Mouse (Mus musculus) heart, embryonic 16.5 days (tissue): ENCODE data around the gene Tbc1d30. TPM values are rescaled to one million over a fixed set of nuclear protein-coding genes. Genes with fewer than 3 reads are reported as not detected.

Experiments used
- ATAC-seq: fragments of 200-750 bp; cut with Nextera tagmentation; replicated peaks from 2 replicates; pipeline ENCODE4 v1.8.0; 2017; ENCODE audit warnings: moderate number of reproducible peaks; ENCODE audit not compliant: insufficient read depth, low FRiP score; ENCODE audit errors: extremely low read depth
- H3K27ac ChIP-seq: fragments of 300-500 bp; sonication (generic); 2 replicates; pipeline ENCODE4 v1.5.1; 2014; ENCODE audit warnings: mild to moderate bottlenecking, low read length, control low read depth, moderate library complexity
- H3K27me3 ChIP-seq: fragments of 300-500 bp; sonication (generic); 2 replicates; pipeline ENCODE4 v1.6.1; 2014; ENCODE audit warnings: low read length, mixed read lengths; ENCODE audit not compliant: control insufficient read depth, insufficient read depth
- H3K36me3 ChIP-seq: fragments of 300-500 bp; sonication (generic); 2 replicates; pipeline ENCODE4 v1.6.1; 2014; ENCODE audit not compliant: control insufficient read depth, insufficient read depth
- H3K4me1 ChIP-seq: fragments of 300-500 bp; sonication (generic); 2 replicates; pipeline ENCODE4 v1.6.1; 2014; ENCODE audit warnings: low read length, mixed read lengths; ENCODE audit not compliant: control insufficient read depth, insufficient read depth
- H3K4me2 ChIP-seq: fragments of 300-500 bp; sonication (generic); 2 replicates; pipeline ENCODE4 v1.6.1; 2014; ENCODE audit warnings: low read depth, mild to moderate bottlenecking, control low read depth, low read length
- H3K4me3 ChIP-seq: fragments of 300-500 bp; sonication (generic); 2 replicates; pipeline ENCODE4 v1.5.1; 2014; ENCODE audit warnings: mild to moderate bottlenecking, control low read depth, low read length
- H3K9ac ChIP-seq: fragments of 300-500 bp; sonication (generic); 2 replicates; pipeline ENCODE4 v1.6.1; 2014; ENCODE audit warnings: low read length, control low read depth
- H3K9me3 ChIP-seq: fragments of 300-500 bp; sonication (generic); replicated peaks from 2 replicates; pipeline ENCODE4 v1.6.1; 2016; ENCODE audit warnings: low read length; ENCODE audit not compliant: control insufficient read depth
- WGBS: fragments of 180-500 bp; shearing (Covaris S2); extraction: QIAGEN DNeasy Blood & Tissue Kit; methylation state at CpG from one replicate; pipeline ENCODE4 v1.1.7; 2014; 5-methylcytosine and 5-hydroxymethylcytosine counted together
- polyA plus RNA-seq: library from polyadenylated mRNA; unstranded; fragments of >200 nt; fragmentation: Nextera tagmentation; extraction: Ambion mirVana; gene quantifications from 2 replicates; pipeline ENCODE4 v1.2.1, GENCODE M21; 2015

Tbc1d30 gene
- polyA plus RNA-seq, 1 experiment from 2014 or later, result 1.2 TPM

GRCm38 (mm10) chr10:121254343-121254742 is 96.7 kb downstream of the Tbc1d30 start:
- Histone ChIP-seq H3K27ac (no peak overlapping the region), H3K36me3 (no peaks in the 10 kb centered on the region), H3K9ac (no peak overlapping the region), H3K9me3 (no peaks in the 10 kb centered on the region), H3K27me3 (0 out of 2 replicates have a peak, but pooled peaks cover 2% of the 10 kb centered on the region), H3K4me3 (no peak overlapping the region), H3K4me1 (peaks cover 14% of the 10 kb centered on the region), H3K4me2 (no peak overlapping the region)
- 81% methylated on average over 8 of the region's 8 CpGs for WGBS
- no peak for ATAC-seq

GRCm38 (mm10) chr10:121252781-121253180 is 98.3 kb downstream of the Tbc1d30 start:
- WGBS, result 70% methylated on average over 7 of the region's 7 CpGs
- Histone ChIP-seq H3K36me3 (no peaks in the 10 kb centered on the region), H3K27me3 (0 out of 2 replicates have a peak, but pooled peaks cover 2% of the 10 kb centered on the region), H3K9ac (no peak overlapping the region), H3K4me2 (no peak overlapping the region), H3K4me1 (peaks cover 14% of the 10 kb centered on the region), H3K4me3 (no peak overlapping the region), H3K27ac (no peak overlapping the region), H3K9me3 (peaks cover 3% of the 10 kb centered on the region; the same call in 1 of the 2 replicates)
- ATAC-seq, result no peak

DNA sequence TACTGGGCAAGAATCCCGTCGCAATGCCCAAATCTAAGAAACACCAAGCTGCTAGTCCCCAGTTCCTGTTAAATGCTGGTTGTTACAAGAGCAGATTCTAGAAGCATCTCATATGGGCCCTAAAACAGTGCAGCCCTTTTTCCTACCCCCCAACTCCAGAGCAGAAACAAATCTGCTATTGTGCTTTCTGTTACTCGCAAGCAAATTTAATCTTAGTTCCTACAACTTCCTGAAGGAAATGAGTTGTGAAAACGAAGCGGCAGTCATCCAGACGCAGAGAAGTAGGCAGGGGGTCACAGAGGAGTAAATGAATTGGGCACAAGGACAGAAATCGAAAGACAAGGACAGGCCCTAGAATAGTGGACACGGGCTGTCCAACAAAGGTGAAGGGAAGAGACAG is 99.9 kb downstream of the Tbc1d30 start:
- no peak overlapping the region for H3K9ac ChIP-seq
- H3K27me3 ChIP-seq, result no peaks in the 10 kb centered on the region

DNA sequence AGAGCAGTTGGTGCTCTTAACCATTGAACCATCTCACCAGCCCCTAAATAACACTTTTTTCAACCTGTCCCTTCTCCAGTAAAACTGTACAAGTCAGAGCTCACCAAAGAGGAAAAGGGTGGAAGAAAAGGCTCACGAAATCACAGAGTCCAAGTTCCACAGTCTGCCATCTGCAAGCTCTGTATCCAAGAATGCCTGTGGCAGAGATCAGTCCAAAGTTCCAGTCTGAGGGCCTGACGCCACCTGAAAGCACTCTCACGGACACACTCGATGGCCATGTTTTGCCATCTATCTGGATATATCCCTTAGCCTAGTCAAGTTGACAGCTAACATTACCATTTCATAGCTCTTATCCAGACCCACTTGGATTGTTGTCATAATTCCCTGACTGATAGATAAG is 101.3 kb downstream of the Tbc1d30 start:
- 52% methylated on average over 4 of the region's 4 CpGs for WGBS
- ATAC-seq, result no peak
- peak overlapping the region; percentile 31; the same call in 1 of the 2 replicates for H3K27ac ChIP-seq

More for the DNA sequence above, 99.9 kb downstream of the Tbc1d30 start:
- H3K9me3 ChIP-seq, result peaks cover 3% of the 10 kb centered on the region; the same call in 1 of the 2 replicates
- no peak for ATAC-seq
- H3K4me3 ChIP-seq, result no peak overlapping the region
- 58% methylated on average over 8 of the region's 8 CpGs for WGBS
- H3K4me1 ChIP-seq, result peaks cover 21% of the 10 kb centered on the region
- H3K4me2 ChIP-seq, result peak overlapping the region; percentile 28; the same call in 1 of the 2 replicates
- no peak overlapping the region for H3K27ac ChIP-seq
- H3K36me3 ChIP-seq, result no peaks in the 10 kb centered on the region

DNA sequence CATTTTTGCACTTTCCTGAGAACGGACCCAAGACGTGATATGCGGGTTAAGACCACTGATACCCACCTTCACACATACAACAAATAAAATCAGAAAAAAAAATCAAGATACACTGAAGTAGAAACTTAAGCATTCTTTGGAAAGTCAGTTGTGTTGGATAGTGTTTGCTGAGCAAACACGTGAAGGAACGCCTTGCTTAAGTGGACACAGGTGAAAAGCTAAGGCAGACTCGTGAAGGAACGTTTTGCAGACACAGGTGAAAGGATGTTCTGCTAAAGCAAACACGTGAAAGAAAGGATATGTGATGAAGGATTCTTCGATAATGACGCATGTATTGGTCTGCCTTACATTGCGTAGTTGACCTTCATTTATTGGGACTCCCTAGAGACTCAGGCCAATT is 103.5 kb downstream of the Tbc1d30 start:
- Histone ChIP-seq H3K4me1 (peaks cover 21% of the 10 kb centered on the region), H3K27ac (peak overlapping the region; percentile 61; the same call in 1 of the 2 replicates), H3K9me3 (peaks cover 3% of the 10 kb centered on the region; the same call in 1 of the 2 replicates), H3K9ac (no peak overlapping the region), H3K4me3 (no peak overlapping the region), H3K27me3 (no peaks in the 10 kb centered on the region), H3K36me3 (no peaks in the 10 kb centered on the region), H3K4me2 (no peak overlapping the region)
- no peak for ATAC-seq
- WGBS, result 89% methylated on average over 11 of the region's 11 CpGs

More for the DNA sequence above, 101.3 kb downstream of the Tbc1d30 start:
- no peak overlapping the region for H3K9ac ChIP-seq
- H3K4me2 ChIP-seq, result no peak overlapping the region
- H3K9me3 ChIP-seq, result peaks cover 3% of the 10 kb centered on the region; the same call in 1 of the 2 replicates
- no peak overlapping the region for H3K4me3 ChIP-seq
- H3K27me3 ChIP-seq, result no peaks in the 10 kb centered on the region
- H3K36me3 ChIP-seq, result no peaks in the 10 kb centered on the region
- peaks cover 21% of the 10 kb centered on the region for H3K4me1 ChIP-seq

DNA sequence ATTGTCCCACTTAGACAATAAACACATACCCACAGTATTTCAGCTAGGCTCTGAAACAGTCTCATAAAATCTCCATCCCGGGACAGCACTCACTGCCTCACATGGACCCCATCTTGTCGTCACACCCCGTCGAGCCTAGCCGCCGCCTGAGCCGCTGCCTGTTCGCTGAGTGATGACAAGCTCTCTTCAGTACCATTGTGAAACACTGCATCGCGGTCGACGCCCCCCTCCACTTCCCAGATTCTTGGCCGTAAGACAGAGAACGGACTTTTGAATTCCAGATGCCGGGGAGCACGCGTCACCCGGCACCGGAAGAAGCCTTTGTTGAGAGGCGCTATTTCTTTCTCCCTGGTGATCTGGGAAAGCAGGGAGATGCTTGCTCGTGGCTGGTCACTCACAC is 104.1 kb downstream of the Tbc1d30 start:
- 35% methylated on average over 21 of the region's 21 CpGs for WGBS
- Histone ChIP-seq H3K36me3 (no peaks in the 10 kb centered on the region), H3K4me2 (no peak overlapping the region; the same call in 1 of the 2 replicates), H3K27me3 (no peaks in the 10 kb centered on the region), H3K27ac (peak overlapping the region; percentile 61), H3K4me3 (no peak overlapping the region), H3K9me3 (peaks cover 3% of the 10 kb centered on the region; the same call in 1 of the 2 replicates), H3K9ac (no peak overlapping the region), H3K4me1 (peaks cover 21% of the 10 kb centered on the region)
- peak; percentile 84 for ATAC-seq

DNA sequence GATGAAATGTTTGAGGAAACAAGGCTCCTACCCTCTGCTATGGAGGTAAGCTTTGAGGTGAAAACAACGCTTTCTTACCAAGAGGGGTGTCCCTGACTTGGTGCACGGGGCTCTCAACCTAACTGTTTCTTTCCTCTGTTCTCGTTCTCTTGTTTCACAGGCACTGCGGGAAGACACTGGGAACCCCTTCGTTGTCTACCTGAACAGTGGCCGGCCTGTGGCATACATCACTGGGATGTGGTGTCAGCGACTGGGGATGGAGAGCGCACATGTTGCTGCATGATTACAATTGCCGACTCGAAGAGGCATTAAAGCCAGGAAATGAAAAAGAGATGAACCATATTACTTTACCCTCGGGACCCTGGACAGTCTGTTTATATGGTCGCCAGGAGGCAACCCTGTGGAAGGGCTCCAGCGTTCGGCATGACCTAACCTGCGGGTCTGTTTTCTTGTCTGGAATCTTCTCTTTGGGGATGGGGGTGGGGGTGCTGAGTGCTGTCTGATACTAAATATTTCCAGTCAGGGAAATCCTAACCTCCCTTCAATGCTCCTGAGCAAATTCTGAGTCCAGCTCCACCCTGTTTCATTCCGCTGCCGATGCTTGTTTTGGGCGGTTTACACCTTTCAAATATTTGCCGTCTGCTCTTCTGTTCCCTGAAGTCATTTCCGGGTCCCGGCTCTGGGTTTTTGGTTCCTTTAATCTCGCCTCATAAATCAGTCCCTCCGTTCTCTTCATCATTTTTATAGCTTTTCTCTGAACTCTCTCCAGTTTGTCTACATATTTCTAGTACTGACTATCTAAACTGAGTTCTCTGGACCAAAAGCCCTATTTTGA is 107.5 kb downstream of the Tbc1d30 start:
- Histone ChIP-seq H3K27me3 (no peaks in the 10 kb centered on the region), H3K36me3 (no peaks in the 10 kb centered on the region), H3K9ac (no peak overlapping the region), H3K4me1 (peaks cover 7% of the 10 kb centered on the region), H3K4me3 (no peak overlapping the region), H3K27ac (no peak overlapping the region), H3K9me3 (peaks cover 3% of the 10 kb centered on the region; the same call in 1 of the 2 replicates), H3K4me2 (no peak overlapping the region)
- 76% methylated on average over 23 of the region's 23 CpGs for WGBS
- ATAC-seq, result no peak

DNA sequence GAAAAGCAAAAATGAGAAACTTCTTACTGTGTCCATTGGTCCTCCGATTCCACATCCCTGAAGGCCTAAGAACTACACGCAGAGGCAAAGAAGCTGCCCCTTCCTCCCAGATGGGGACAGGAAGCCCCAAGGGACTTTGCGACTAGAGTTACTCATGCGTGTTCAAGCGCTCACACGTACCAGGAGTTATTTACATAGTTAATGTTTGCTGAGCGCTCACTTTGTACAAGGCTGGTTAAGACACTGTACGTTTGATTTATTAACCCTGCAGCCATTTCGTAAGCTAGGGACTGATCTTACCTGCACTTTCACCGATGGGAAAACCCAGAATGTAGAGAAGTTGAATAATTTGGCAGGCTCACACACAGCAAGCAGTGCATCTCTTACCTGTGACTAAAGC is 108.5 kb downstream of the Tbc1d30 start:
- H3K27ac ChIP-seq, result no peak overlapping the region
- H3K9ac ChIP-seq, result no peak overlapping the region
- no peak overlapping the region for H3K4me3 ChIP-seq
- no peak overlapping the region for H3K4me2 ChIP-seq
- no peaks in the 10 kb centered on the region for H3K27me3 ChIP-seq
- H3K9me3 ChIP-seq, result no peaks in the 10 kb centered on the region
- WGBS, result 83% methylated on average over 10 of the region's 10 CpGs
- no peak for ATAC-seq
- peaks cover 6% of the 10 kb centered on the region for H3K4me1 ChIP-seq
- no peaks in the 10 kb centered on the region for H3K36me3 ChIP-seq

- Histone ChIP-seq H3K27ac (no peak overlapping the region), H3K4me3 (no peak overlapping the region), H3K9me3 (no peaks in the 10 kb centered on the region), H3K36me3 (no peaks in the 10 kb centered on the region), H3K27me3 (no peaks in the 10 kb centered on the region), H3K4me1 (no peaks in the 10 kb centered on the region), H3K9ac (no peak overlapping the region), H3K4me2 (no peak overlapping the region)
- no peak for ATAC-seq
- 90% methylated on average over 10 of the region's 10 CpGs for WGBS
Observed at GRCm38 (mm10) chr10:121239065-121239464, 112.0 kb downstream of the Tbc1d30 start.
